Mouse (Mus musculus) layer of hippocampus, adult 2 months (tissue): ENCODE measurements at regions not wholly inside any gene's neighbourhood (a gene's known extent, or its start where the extent isn't known, plus 50 kb on each side); places are given as distances from the start of the nearest gene placed in this dataset.
A peak's percentile ranks its signal among the peaks of the same experiment; 100 is the strongest.

Experiments
- DNase-seq, 2 experiments: peaks; one replicate each; pipeline ENCODE4 v3.0.0; 2022; ENCODE audit warnings: low spot score in 2 of 2
- H3K27ac ChIP-seq: fragments of 200-600 bp; 2 replicates; pipeline ENCODE4 v1.8.1; 2022
- H3K4me3 ChIP-seq: fragments of 200-600 bp; 2 replicates; pipeline ENCODE4 v1.8.1; 2022; ENCODE audit warnings: mild to moderate bottlenecking
- CTCF ChIP-seq: fragments of 200-600 bp; conservative IDR thresholded peaks from 2 replicates; pipeline ENCODE4 v1.8.1; 2022; ENCODE audit warnings: antibody characterized with exemption, mild to moderate bottlenecking, moderate library complexity

DNA sequence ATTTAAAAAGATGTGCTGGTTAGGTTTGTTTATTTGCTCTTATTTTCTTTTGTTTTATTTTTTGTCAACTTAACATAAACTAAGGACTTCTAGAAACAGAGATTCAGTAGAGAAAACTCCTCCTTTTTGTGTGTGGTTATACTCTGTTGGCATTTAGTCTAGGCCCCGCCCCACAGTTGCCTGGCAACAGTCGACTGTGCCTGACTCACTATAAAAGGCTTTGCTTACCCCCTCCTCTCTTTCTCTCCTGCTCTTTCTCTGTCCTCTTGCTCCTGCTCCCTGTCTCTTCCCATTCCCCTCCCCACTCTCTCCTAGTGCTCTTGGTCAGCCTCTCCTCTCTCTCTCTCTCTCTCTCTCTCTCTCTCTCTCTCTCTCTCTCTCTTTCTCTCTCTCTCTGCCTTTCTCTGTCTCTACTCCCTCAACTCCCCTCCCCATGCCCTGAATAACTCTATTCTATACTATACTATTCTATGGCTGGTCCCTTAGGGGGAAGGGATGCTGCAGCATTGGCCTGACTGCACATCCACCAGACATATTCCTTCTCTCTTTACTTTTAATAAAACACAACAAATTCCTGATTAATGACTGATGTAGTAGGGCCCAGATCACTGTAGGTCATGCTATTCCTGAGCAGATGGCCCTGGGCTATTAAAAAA, 76.6 kb upstream of the Fscb start:
- Histone ChIP-seq H3K27ac (no peak overlapping the region), H3K4me3 (no peak overlapping the region)
- DNase-seq, result no peak
- no peak for TF ChIP-seq CTCF

DNA sequence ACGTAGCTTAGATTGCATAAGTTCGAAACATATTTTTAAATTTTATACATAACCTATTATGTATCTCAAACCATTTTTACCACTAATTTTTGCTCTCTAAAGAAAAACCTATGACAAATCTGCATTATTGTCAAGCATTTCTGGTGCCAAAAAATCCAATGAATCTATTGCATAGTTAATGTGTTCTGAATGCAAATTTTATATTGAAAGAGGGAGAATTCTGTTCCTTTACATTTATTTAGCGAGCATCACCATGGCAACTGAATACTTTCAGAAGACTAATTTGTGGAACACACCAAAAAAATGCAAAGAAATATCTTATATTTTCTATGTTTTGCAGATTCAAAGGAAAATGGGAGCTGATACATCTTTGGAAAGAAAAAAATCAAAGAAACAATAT, 66.6 kb upstream of the Fscb start:
- peak in 1 of 2 experiments; percentile 8 for DNase-seq
- no peak for TF ChIP-seq CTCF
- no peak overlapping the region for H3K4me3 ChIP-seq
- H3K27ac ChIP-seq, result no peak overlapping the region
